Mouse (Mus musculus) megakaryocyte, embryonic 14.5 days (primary cell): ENCODE results near the gene Suv39h1. TPM values are rescaled to one million over a fixed set of nuclear protein-coding genes. Genes with fewer than 3 reads are reported as not detected.
"Not testable (repeated sequence)": the region's sequence is repeated elsewhere in the genome, so short reads cannot be mapped to it uniquely, and the experiment has no call there.

Source experiments
- H3K27me3 ChIP-seq: replicated peaks from 2 replicates; pipeline ENCODE3; 2012; ENCODE audit warnings: inconsistent platforms
- H3K36me3 ChIP-seq: replicated peaks from 2 replicates; pipeline ENCODE3; 2012; ENCODE audit warnings: low read length, inconsistent platforms, mixed read lengths
- H3K4me1 ChIP-seq: 2 replicates; pipeline ENCODE4 v1.6.1; 2012; ENCODE audit warnings: inconsistent platforms
- H3K4me3 ChIP-seq: replicated peaks from 2 replicates; pipeline ENCODE3; 2012; ENCODE audit warnings: moderate library complexity, mild to moderate bottlenecking, inconsistent platforms
- H3K9me3 ChIP-seq: 2 replicates; pipeline ENCODE4 v1.6.1; 2012; ENCODE audit warnings: inconsistent platforms
- FLI1 ChIP-seq: IDR thresholded peaks from 2 replicates; pipeline ENCODE4 v1.6.1; 2012; ENCODE audit warnings: low read length, inconsistent platforms, mixed read lengths
- GATA1 ChIP-seq: IDR thresholded peaks from 3 replicates; pipeline ENCODE4 v1.6.1; 2012; ENCODE audit warnings: mixed read lengths, low read length, inconsistent platforms, borderline replicate concordance
- polyA plus RNA-seq: library from polyadenylated mRNA; stranded (reverse); fragments of >175 nt; gene quantifications from 2 replicates; pipeline ENCODE4 v1.2.3, GENCODE M21; 2012; ENCODE audit warnings: low replicate concordance; ENCODE audit not compliant: insufficient read depth

The Suv39h1 gene
- polyA plus RNA-seq, 1 experiment = 3.9 TPM

GRCm38 (mm10) chrX:8095546-8095945 lies 21.0 kb upstream of the Suv39h1 start:
- H3K27me3 ChIP-seq = no peaks in the 10 kb centered on the region
- no peak for TF ChIP-seq FLI1
- TF ChIP-seq GATA1 = no peak
- H3K4me3 ChIP-seq = peak overlapping the region; percentile 89
- H3K4me1 ChIP-seq = peaks cover 18% of the 10 kb centered on the region
- H3K36me3 ChIP-seq = no peaks in the 10 kb centered on the region
- no peaks in the 10 kb centered on the region for H3K9me3 ChIP-seq

GRCm38 (mm10) chrX:8090954-8091347 lies 16.4 kb upstream of the Suv39h1 start:
- Histone ChIP-seq H3K36me3 (peaks cover 31% of the 10 kb centered on the region), H3K4me3 (peak overlapping the region; percentile 93), H3K4me1 (peaks cover 33% of the 10 kb centered on the region)
- not testable (repeated sequence) for H3K9me3 ChIP-seq, H3K27me3 ChIP-seq

- Histone ChIP-seq H3K9me3 (no peaks in the 10 kb centered on the region), H3K4me1 (peaks cover 38% of the 10 kb centered on the region), H3K36me3 (peaks cover 36% of the 10 kb centered on the region), H3K27me3 (no peaks in the 10 kb centered on the region), H3K4me3 (peak within 1 kb of the TSS; percentile 93)
- TF ChIP-seq GATA1 (no peak), FLI1 (no peak)
Observed at GRCm38 (mm10) chrX:8090346-8090953, 15.9 kb upstream of the Suv39h1 start, which contains the start of gene Was. Was (minus strand) TSS chrX:8090498.

DNA sequence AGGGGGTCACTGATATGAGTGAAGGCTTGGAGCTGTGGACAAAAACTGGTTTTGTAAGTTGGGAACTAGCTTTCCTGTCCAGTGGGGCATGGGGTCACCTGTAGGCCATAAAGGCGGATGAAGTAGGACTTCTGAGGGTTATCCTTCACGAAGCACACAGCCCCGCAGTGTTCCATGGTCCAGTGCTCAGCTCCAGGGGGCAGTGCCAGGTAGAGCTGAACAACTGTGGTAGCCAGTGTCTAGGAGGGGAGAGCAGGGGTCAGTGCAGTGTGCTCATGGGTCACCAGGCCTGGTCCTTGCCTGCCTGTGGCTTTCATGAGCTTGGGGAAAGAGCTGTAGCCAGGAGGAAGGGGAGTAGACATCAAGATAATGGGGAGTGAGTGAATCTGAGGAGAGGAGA lies 15.2 kb upstream of the Suv39h1 start:
- TF ChIP-seq FLI1 (no peak), GATA1 (no peak)
- Histone ChIP-seq H3K4me3 (peak overlapping the region; percentile 93), H3K9me3 (no peaks in the 10 kb centered on the region)

DNA sequence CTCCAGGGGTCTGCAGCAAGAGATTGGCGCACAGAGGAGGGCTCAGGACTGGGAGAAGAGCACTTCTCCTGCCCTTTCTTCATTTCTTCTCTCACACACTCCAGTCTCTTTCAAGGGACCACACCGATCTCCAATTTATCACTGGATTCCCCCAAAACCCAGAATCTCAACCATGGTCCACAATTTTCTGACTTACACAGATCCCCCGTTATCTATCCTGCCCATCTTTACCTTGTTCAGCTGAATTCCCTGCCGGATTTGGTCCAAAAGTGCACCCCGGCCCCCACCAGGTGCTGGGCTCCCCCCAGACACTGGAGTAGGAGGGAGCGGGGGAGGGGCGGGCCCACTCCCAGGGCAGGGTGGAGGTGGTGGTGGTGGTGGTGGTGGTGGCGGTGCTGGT lies 11.1 kb upstream of the Suv39h1 start:
- no peaks in the 10 kb centered on the region for H3K9me3 ChIP-seq
- H3K4me1 ChIP-seq = peaks cover 40% of the 10 kb centered on the region
- peaks cover 70% of the 10 kb centered on the region for H3K36me3 ChIP-seq
- peak; percentile 51; the same call in 1 of the 3 replicates for TF ChIP-seq GATA1
- TF ChIP-seq FLI1 = no peak
- H3K27me3 ChIP-seq = no peaks in the 10 kb centered on the region
- no peak overlapping the region for H3K4me3 ChIP-seq

More for the DNA sequence above, 15.2 kb upstream of the Suv39h1 start:
- Histone ChIP-seq H3K36me3 (peaks cover 44% of the 10 kb centered on the region), H3K27me3 (no peaks in the 10 kb centered on the region), H3K4me1 (peaks cover 44% of the 10 kb centered on the region)

- no peaks in the 10 kb centered on the region for H3K27me3 ChIP-seq
- no peaks in the 10 kb centered on the region for H3K9me3 ChIP-seq
- peaks cover 37% of the 10 kb centered on the region for H3K4me1 ChIP-seq
- peaks cover 70% of the 10 kb centered on the region for H3K36me3 ChIP-seq
- no peak overlapping the region for H3K4me3 ChIP-seq
- no peak for TF ChIP-seq GATA1
- TF ChIP-seq FLI1 = no peak
Observed at GRCm38 (mm10) chrX:8084771-8085259, 10.3 kb upstream of the Suv39h1 start.

DNA sequence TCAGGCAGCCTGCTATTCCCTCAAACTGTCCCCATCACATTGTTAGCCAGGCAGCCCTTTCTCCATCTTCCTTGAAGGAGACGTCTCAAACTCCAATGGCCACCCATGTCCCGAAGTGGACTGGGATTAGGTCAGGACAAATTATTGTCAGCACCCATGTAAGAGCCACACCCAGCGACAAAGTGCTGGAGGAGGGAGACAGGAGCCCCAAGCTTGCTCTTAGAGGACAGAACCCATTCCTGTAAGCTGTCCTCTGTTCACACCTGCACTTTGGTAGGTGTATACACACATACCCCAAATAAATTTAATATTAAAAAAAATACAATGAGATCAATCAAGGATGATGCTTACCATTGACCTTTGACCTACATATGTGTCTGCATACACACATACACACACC lies 544 bp upstream of the Suv39h1 start:
- no peaks in the 10 kb centered on the region for H3K27me3 ChIP-seq
- peaks cover 17% of the 10 kb centered on the region for H3K4me1 ChIP-seq
- peaks cover 23% of the 10 kb centered on the region for H3K36me3 ChIP-seq
- TF ChIP-seq GATA1 = no peak
- no peak for TF ChIP-seq FLI1
- H3K9me3 ChIP-seq = peaks cover 4% of the 10 kb centered on the region; the same call in 1 of the 2 replicates
- peak overlapping the region; percentile 93 for H3K4me3 ChIP-seq

GRCm38 (mm10) chrX:8073881-8074429 lies 605 bp downstream of the Suv39h1 start:
- peaks cover 17% of the 10 kb centered on the region for H3K4me1 ChIP-seq
- TF ChIP-seq FLI1 = no peak
- no peak for TF ChIP-seq GATA1
- peaks cover 4% of the 10 kb centered on the region; the same call in 1 of the 2 replicates for H3K9me3 ChIP-seq
- peak overlapping the region; percentile 93 for H3K4me3 ChIP-seq
- no peaks in the 10 kb centered on the region for H3K27me3 ChIP-seq
- H3K36me3 ChIP-seq = peaks cover 32% of the 10 kb centered on the region

DNA sequence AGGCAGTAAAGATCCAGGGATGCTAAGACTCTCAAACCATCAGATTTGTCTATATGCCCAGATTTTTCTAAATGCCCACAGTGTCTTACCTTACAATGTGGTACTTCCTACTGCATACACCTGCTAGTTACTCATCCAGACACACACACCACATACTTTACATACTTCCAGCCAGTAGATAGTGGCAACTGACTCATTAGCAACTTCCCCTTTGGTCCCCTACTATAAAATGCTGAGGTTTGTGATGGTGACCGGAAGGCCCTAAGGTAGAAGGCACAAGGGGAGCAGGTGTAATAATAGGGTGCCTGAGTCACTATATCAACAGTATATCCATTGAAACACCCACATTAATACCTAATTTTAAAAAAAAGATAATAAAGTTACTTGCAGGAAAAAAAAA lies 5.4 kb downstream of the Suv39h1 start:
- H3K9me3 ChIP-seq = no peaks in the 10 kb centered on the region
- no peak overlapping the region for H3K4me3 ChIP-seq
- no peaks in the 10 kb centered on the region for H3K27me3 ChIP-seq
- peaks cover 11% of the 10 kb centered on the region; the same call in 1 of the 2 replicates for H3K4me1 ChIP-seq
- peaks cover 78% of the 10 kb centered on the region for H3K36me3 ChIP-seq
- TF ChIP-seq GATA1 (no peak), FLI1 (no peak)

DNA sequence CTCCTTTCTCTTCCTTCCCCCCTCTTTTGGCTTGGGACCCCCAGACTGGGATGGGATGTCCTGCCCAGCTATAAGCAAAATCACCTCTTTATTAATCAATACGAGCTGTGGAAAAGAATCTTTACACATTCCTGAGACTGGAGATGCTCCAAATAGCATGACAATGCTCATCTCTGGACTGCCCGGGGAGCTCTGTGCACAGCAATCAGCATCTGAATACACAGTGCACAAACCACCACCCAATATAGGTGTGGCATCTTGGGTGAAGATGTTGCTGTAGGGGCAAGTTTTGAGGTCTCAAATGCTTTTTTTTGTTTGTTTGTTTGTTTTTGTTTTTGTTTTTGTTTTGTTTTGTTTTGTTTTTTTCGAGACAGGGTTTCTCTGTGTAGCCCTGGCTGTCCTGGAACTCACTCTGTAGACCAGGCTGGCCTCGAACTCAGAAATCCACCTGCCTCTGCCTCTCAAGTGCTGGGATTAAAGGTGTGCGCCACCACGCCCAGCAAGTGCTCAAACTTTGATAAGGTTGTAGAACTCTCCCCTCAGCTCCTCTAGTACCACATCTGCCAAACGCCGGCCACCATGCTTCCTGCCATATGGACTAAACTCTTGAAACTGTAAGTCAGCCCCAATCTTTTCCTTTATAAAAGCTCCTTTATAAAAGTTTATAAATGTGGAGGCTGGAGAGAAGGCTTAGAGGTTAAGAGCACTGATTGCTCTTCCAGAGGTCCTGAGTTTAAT lies 23.3 kb downstream of the Suv39h1 start:
- not testable (repeated sequence) for H3K4me1 ChIP-seq, H3K9me3 ChIP-seq, H3K36me3 ChIP-seq, H3K4me3 ChIP-seq
- H3K27me3 ChIP-seq = peaks cover 14% of the 10 kb centered on the region
